Mouse (Mus musculus): ENCODE results near the gene Bloc1s4.
"Not testable (repeated sequence)": the region's sequence is repeated elsewhere in the genome, so short reads cannot be mapped to it uniquely, and the experiment has no call there.

Gene Bloc1s4

DNA sequence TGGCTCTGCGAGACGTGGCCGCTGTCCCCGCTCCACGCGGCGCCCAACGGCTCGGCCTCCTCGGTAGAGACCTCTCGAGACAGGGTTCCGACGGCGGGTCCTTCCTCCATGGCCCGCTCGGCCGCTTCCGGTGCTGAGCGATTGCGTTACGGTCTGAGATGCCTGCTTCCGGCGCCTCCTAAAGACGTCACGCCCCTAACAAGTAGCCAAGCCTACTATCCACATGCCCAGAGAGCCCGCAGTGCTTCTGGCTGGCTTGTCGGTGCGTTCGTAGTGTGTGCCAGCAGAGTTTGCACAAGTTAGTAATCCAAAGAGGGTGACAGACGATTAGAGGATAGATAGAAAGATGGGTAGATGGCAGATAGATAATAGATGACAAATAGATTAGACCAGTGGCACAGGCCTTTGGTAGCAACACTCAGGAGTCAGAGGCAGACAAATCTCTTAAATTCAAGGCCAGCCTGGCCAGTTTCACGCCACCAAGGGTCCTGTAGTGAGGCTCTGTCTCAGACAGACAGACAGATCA is at the start of gene Bloc1s4:
Bloc1s4 (minus strand) TSS at position 115 of the 526 bp plus-strand sequence.
- in situ Hi-C loops (cut with MseI, MboI): loop anchor here (10.0 kb wide), 2 partner anchors 164 to 284 kb away; partner anchors contain the start of gene Grpel1 (in 1 of the 2)

DNA sequence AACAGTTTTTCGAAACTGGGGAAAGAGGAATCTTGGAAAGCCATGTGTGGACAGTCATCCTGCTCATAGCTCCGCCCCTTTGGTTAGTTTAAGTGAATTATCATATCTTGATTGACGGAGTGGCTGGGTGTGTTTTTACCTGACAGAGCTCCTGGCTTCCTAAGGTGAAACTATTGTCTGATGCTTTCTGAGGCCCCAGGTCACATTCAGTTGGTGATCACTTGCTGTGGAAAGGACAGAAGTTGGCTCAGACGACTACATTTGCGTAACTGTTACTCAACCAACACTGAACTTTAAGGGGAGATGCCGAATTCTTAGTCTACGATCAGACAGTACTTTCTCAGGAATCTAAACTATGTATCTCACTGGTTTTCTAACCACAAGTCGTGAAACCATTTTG is 48.8 kb upstream of the Bloc1s4 start:
- in situ Hi-C loops (cut with MseI, MboI): no loop called here

DNA sequence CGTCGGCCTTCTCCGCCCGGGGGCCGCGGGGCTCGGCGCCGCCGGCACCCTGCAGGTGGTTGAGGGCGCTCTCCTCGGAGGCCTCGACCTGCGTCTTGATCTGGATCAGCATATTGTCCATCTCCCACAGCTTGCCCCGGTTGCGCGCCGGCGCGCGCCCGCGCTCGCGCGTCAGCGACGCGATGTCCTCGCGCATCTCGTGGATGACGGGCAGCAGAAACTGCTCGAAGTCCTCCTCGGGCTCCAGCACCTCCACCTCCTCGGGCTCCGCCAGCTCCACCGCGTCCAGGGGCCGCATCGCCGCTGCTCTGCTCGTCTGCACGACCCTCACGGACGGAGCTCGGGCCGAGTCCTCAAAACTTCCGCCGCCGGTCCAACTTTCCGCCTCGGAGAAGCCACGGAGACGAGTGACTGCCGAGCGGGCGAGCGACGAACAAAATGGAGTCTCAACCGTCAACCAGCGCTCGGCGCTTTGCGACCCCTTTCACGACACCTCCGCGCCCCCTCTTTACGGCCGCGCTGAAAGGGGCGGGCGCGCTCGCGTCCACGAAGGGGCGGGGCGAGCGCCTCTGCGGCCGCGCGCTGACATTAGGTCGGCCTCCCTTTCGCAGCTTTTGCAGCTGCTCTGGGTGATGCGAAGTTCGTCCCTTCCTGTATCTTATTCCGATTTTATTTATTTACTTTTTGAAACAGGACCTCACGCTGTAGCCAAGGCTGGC is 48.0 kb upstream of the Bloc1s4 start, which contains the start of gene Mrfap1:
Mrfap1 (minus strand) TSS at position 477 of the 719 bp plus-strand sequence.
- in situ Hi-C loops (cut with MseI, MboI): not testable (repeated sequence)

DNA sequence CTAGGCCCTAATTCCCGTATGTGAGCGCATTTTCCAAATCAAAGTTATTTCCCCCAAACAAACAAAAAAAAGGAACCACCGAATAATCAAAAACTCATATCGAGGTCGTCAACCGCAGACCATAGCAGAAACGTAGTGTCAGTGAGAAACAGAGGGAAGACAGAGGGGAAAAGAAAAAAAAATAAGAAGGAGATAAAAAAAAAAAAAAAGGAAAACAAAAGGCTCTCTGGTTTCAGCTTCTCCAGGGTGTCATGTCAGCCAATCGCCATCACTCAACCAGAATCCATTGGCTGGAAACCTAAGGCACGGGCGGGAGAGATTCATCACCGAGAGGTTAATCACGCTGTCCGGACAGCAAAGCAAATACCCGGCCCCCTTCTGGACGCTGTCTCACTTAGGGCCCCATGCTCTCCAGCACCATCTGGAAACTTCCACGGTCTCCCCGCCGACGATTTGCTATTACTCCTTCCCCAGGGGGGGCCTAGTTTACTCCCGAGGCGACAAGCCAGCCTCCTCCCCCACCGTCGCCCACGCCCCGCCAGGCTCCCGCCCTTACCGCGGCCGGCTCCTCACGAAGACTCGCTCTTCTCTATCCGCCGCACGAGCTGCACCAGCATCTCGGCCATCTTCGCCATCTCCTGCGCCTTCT is 47.3 kb upstream of the Bloc1s4 start:
- in situ Hi-C loops (cut with MseI, MboI): not testable (repeated sequence)

DNA sequence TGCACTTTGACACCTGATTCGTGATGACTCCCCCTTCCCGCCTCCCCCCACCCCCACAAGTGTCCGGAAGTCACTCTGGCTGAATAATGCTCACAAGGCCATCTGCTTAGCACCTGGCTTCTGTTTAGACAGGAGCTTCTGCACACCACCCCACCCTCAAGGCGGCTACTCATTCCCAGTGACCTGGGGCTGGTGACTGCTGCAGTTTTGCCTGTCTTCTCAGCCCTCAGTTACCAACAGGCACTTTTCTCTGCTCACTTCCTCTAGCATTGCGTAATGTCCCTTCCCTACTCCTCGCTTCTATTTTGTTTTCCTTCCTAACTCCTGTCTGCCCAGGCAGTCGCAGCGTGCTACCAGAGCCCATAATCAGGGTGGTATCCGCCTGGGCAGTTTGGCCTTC is 43.4 kb upstream of the Bloc1s4 start:
- in situ Hi-C loops (cut with MseI, MboI): no loop called here

DNA sequence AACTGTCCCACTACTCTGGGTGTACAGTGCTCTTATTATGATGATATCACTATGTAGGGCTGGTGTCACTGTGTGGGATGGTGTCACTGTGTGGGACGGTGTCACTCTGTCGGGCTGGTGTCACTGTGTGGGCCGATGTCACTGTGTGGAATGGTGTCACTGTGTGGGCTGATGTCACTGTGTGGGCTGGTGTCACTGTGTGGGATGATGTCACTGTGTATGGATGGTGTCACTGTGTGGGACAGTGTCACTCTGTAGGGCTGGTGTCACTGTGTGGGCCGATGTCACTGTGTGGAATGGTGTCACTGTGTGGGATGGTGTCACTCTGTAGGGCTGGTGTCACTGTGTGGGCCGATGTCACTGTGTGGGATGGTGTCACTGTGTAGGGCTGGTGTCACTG is 37.6 kb upstream of the Bloc1s4 start:
- in situ Hi-C loops (cut with MseI, MboI): no loop called here

DNA sequence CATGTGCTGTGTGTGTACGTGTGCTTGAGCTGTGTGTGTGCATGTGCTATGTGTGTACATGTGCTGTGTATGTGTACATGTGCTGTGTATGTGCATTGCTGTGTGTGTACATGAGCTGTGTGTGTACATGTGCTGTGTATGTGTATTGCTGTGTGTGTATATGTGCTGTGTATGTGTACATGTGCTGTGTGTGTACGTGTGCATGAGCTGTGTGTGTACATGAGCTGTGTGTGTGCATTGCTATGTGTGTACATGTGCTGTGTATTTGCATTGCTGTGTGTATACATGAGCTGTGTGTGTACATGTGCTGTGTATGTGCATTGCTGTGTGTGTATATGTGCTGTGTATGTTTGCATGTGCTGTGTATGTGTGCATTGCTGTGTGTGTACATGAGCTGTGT is 31.1 kb upstream of the Bloc1s4 start:
- in situ Hi-C loops (cut with MseI, MboI): no loop called here

DNA sequence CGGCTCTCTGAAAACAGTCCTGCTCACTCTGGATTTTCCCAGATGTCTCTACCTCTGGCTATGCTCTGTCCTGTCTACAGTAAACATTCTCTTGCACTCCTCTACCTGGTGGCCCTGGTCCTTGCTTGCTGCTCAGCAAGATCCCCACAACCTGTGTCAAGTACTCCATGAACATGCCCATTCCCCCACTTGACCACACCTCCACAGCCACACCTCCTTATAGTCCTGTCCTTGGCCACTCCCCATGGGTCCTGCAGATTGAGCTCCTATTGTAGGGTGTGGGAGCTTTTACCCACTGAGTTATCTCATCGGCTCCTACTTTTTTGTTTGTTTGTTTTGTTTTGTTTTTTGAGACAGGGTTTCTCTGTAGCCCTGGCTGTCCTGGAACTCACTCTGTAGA is 30.5 kb upstream of the Bloc1s4 start:
- in situ Hi-C loops (cut with MseI, MboI): no loop called here

DNA sequence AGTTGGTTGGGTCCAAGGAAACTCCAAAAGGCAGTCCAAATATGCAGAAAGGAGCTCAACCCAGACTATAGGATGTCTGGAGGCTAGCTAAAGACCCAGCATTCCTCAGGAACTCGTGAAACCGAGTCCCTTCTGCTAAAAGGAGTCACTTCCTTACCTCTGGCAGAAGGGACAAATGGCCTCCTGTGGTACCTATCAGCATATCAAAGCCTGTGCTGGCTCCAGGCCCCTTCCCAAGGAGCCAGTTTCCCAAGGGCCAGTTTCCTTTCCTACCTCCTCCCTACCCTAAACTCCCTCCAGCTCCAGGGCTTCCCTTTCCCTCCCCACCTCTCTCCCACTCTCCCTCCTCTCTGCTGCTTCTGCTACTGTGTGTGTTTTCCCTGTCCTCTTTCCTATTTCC is 28.7 kb upstream of the Bloc1s4 start:
- in situ Hi-C loops (cut with MseI, MboI): no loop called here

DNA sequence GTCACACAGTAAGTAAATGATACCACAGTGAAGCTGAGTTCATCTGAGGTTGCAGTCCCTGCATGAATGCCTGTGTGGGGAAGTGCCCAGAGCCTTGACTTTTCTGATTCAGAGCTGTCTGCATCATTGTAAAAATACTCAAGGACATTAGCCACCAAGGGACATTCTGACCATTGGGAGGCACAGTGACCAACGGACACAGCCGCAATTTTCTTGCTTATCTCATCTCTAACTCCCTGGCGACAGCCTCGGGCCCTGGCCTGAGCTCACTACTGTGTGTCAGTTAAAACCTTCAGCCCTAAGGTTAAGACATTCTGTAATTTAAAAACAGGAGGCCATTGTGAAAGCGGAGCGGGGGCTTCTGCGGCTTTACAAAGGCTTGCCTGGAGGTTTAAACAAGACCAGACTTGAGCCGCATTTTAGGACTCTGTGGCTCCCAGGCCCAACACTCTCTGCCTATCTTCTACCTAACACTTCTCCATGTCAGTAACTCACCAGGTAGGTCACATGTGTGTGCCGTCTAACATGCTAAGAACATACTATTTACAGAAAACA is 27.6 kb upstream of the Bloc1s4 start:
- in situ Hi-C loops (cut with MseI, MboI): no loop called here

DNA sequence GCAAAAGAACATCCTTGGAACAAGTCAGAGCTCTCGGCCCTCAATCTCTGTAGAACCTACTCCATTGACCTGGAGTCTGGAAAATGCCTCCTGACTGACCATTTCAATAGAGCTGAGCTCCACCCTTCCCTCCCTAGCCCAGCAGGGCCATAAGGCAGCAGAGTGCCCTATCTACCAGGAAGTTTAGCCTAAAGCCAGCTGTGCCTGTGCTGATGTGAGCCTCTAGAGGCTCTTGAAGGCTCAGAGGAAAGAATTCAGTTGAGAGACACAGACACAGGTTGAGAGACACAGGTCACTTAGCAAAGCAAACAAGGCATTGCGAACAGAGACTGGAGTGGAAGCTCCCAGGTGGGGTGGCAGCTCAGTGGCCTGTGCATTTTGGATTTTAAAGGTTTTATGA is 26.9 kb upstream of the Bloc1s4 start:
- in situ Hi-C loops (cut with MseI, MboI): no loop called here

DNA sequence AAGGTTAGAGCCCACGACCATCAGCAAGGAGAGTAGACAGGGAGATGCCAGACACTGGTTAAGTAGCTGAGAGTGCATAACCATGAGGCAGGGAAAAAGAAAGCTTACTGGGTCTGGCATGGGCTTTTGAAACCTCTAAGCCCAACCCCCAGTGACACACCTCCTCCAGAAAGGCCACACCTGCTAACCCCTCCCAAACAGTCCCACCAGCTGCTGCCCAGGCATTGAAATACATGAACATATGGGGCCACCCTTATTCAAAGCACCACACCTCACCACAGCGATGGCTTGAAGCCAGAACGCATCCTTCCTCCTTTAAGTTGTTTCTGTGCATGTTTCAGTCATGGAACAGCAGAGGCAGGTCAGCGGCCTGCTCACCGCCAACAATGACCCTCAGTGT is 24.1 kb upstream of the Bloc1s4 start:
- in situ Hi-C loops (cut with MseI, MboI): no loop called here

DNA sequence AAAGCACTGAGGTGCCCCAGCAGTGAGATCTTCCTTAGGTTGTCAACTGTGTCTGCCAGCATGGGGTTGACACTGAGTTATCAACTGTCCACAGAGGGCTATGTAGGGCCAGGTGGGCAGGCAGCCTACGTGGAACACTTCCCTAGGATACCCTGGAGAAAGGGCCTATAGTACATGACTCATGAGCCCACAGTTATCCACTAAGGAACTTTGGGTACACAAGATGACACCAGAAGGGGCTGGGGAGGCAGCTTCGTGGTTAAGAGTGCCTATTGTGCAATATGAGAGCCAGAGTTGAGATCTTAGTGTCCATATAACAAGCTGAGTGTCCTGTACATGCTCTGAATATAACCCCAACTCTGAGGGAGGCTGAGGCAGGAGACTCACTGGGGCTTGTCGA is 21.2 kb upstream of the Bloc1s4 start:
- in situ Hi-C loops (cut with MseI, MboI): no loop called here

DNA sequence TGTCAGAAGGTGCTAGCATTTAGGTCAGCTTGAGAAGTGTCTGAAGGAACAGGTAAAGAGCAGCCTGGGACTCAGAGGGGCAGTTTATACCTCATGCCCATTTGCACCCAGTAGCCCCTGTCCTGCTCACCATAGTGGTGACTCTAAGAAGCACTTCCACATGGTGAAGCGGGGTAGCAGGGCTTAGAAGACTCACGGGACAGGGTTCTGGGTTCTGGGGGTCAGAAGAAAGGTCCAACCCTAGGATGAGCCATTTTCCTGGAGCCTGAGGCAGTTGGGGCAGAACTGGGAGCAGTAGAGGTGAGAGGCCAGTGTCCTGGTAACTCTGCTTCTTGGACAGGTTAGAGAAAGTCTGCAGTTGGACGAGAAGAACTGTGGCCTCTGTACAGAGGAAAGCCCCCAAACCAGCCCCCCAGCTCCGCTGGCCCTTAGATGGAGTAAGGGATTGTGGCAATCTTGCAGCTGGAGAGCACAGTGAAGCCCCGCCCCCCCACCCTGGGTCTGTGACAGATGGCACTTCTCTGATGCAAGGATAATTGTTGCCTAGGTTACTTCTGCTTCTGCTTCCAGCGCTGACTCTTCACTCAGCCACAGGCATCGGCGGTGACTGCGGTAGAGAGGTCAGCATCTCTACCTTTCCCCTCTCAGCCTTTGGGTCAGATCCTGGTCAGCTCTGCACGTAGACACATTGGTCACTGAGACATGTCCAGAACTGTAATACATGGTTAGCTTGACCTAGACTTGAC is 18.7 kb upstream of the Bloc1s4 start:
- in situ Hi-C loops (cut with MseI, MboI): no loop called here

DNA sequence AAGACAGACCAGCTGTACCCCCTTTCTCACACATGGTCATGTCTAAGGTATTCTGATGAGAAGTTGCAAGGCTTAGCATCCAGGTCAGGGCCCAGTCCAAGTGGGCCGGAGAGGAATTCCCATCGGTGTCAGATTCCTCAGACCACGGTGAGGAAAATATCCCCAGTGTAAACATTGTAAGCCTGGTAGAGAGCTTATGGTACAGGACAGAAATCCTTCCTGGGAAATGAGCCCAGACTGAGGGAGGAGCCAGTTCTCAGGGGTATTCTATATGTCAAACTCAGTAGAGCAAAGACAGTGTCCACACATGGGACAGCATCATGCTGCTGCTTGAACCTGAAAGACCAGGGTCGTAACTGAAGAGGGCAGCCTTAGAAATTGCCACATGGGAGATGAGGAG is 11.4 kb upstream of the Bloc1s4 start:
- in situ Hi-C loops (cut with MseI, MboI): loop anchor here in 1 of 2 experiments (5.0 kb wide), 1 partner anchor 47 kb away; no protein-coding TSS in a partner anchor

DNA sequence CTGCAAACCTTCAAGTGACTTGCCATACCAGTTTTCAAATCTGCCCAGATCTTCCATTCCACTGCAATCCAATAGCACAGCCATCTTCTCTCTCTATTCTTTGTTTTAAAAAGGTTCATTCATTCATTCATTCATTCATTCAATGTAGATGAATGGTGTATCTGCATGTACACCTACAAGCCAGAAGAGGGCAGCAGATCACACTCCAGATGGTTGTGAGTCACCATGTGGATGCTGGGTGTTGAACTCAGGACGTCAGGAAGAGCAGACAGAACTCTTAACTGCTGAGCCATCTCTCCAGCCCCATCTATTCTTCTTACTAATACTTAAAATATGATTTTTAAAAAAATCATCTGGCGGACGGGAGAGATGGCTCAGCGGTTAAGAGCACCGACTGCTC is 8.6 kb upstream of the Bloc1s4 start:
- in situ Hi-C loops (cut with MseI, MboI): loop anchor here in 1 of 2 experiments (5.0 kb wide), 1 partner anchor 50 kb away; no protein-coding TSS in a partner anchor

DNA sequence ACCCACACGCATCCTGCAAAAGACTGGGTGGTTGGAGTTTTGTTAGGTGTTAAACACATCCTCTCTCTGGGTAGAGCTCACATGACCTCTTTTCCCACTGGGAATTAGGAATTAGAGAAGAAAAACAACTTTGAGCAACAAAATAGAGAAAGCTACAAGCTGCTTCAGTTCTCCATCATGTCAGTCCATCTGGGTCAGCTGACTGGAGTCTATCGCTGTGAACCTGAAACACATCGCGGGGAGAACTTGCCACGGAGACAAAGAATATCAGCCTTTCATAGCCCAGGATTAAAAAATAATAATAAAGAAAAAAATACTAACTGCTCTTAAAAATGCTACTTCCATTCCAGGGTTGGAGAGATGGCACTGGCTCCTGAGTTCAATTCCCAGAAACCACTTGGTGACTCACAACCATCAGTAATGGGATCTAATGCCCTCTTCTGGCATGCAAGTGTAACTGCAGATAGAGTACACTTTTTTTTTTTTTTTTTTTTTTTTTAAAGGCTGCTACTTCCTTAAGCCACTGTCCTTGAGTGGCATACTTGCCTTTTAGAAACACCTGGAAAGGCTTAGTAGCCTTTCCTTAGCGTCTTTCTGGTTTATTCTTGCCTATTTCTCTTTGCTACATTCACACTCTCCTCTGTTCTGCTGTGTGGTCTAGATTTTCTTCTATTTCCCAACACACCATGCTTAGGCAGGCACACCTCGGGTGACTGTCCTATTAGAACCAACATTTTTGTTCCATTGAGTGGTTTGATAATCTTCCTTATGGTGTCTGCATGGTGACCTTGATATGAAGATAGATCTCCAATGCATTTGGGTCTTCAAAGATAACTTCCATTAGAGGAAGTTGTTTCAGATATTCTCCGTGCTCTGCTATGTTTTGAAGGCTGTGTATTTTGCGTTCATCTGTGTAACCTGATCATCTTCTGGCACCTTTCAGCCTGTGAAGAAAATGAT is 1.9 kb upstream of the Bloc1s4 start:
- in situ Hi-C loops (cut with MseI, MboI): no loop called here

DNA sequence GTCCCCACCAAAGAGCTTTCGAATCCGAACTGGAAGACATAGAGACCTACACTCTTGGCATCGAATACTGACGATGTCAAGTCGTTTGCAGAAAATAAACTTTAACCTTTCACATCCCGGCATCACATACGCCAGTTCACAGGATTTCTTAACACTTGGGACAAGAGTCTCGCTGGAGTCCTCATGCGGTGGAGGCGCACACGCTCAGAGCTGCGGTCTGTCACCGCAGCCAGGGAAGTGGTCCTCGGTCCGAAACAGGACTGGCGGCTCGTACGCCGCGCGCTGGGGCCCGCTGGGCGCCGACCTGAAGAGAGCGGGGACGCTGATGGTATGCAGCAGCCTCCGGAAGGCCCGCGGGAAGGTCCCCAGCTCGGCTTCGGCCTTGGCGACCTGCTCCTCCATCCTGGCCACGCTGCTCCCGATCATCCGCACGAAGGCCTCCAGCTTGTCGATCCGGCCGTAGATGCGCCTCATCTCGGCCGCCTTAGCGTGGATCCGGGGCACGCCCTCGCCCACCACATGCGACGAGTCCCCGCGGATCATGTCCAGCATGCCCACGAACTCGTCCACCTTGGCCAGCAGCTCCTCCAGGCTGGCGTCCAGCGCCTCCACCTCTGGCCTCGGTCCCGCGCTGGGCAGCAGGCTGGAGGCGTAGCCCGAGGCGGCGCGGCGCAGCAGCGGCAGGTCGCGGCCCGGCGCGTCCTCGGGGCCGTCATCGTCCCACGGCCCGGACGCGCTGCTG is 485 bp downstream of the Bloc1s4 start:
- in situ Hi-C loops (cut with MseI, MboI): loop anchor here (10.0 kb wide), 2 partner anchors 163 to 283 kb away; partner anchors contain the start of gene Grpel1 (in 1 of the 2)

DNA sequence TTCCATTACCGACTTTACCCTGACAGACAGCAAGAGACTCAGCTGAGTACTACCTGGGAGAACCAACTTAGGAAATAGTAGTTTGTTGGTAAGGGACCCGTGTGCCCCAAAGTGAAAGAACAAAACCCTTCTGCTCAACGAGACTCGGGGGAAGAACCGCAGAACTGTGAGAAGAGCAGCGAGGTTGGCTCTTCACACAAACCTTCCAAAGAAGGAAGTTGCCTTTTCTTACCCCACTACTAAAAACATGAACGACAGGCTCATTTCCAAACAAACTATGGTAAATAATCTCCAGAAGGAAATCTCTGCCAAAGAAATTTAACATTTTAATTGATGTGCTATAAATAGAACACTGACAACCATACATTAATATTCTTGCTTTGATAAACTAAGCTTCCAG is 1.4 kb downstream of the Bloc1s4 start:
- in situ Hi-C loops (cut with MseI, MboI): loop anchor here (10.0 kb wide), 2 partner anchors 162 to 282 kb away; partner anchors contain the start of gene Grpel1 (in 1 of the 2)
